Mouse (Mus musculus) thymus, postnatal 4 days (tissue): ENCODE data around the gene Rras2.

Experiments
- DNase-seq: peaks from one replicate; pipeline ENCODE4 v3.0.0; 2021

Rras2 gene

GRCm38 (mm10) chr7:114020057-114020703, 97.4 kb downstream of the Rras2 start:
- DNase-seq = peak; percentile 28

DNA sequence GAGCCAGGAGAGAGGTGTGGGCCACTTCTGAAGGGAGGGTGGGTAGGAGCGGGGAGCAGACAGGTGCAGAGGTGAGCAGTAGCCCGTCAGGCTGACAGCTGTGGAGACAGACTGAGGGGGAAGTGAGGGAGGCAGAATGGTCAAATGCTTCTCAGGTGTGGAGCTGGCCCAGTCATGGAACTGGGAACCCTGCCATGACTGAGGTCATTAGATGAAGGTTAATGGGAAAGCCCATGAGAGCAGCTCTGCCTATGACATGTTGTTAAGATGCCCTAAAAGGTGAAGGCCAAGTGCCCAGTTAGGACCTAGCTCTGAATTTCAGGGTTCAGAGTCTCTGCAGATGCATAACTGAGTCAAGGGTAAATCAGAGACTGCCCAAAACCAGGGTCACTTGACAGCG, 98.7 kb downstream of the Rras2 start:
- DNase-seq = no peak

GRCm38 (mm10) chr7:114016001-114016949, 101.3 kb downstream of the Rras2 start:
- DNase-seq = no peak

- DNase-seq = no peak
Observed at GRCm38 (mm10) chr7:114011726-114012443, 105.7 kb downstream of the Rras2 start.

GRCm38 (mm10) chr7:114007565-114007964, 110.0 kb downstream of the Rras2 start:
- peak; percentile 62 for DNase-seq

GRCm38 (mm10) chr7:114006456-114006855, 111.1 kb downstream of the Rras2 start:
- DNase-seq = no peak

- DNase-seq = no peak
Observed at GRCm38 (mm10) chr7:114005499-114005898, 112.1 kb downstream of the Rras2 start.

GRCm38 (mm10) chr7:114004171-114004570, 113.4 kb downstream of the Rras2 start:
- DNase-seq = no peak

DNA sequence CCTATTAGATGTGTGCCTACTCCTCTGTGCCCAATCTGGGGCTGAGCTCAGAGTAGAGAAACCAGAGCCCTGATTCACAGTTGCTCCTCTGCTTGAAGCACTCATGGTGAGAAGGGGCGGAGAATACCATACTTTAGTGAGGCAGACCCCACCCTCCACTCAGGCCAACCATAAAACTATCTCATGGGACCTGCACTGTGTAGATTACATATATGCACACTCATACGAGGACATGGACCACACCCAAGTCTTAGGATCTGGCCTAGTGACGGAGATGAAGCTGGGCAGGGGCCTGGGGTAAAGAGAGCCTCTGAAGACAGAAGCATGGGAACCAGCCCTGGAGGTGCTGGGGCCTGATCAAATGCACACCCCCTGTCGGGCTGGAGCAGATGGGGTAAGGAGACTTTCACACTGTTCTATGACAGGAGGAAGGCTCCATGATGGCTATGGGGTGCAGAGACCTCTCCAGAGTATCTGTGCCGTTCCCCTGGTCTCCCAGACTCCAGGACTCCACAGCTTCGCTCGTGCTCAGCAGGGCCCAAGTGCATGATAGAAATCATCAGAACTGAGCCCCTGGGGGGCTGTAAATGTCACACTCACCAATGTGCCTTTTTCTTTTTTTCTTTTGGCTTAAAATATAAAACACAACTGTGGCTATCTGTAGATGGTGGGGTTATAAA, 119.8 kb downstream of the Rras2 start:
- no peak for DNase-seq
